Mouse (Mus musculus): ENCODE data around the gene Pitpnm1. TPM values are rescaled to one million over a fixed set of nuclear protein-coding genes. Genes with fewer than 3 reads are reported as not detected.

Pitpnm1 gene
- total and polyA plus RNA-seq, 2 experiments from 2014 or later: 82.9 to 127 TPM

- H3K4me1 ChIP-seq (ENCODE audit: insufficient read depth): peaks cover 8% of the 10 kb centered on the region; the same call in 1 of the 2 replicates
- no peak overlapping the region for H3K4me2 ChIP-seq (ENCODE audit: low read depth)
- TF ChIP-seq CTCF (IDR thresholded peaks at IDR 0.05; ENCODE audit: low read depth): no peak
- peaks cover 9% of the 10 kb centered on the region; the same call in 1 of the 2 replicates for H3K36me3 ChIP-seq (ENCODE audit: insufficient read depth)
- no peak for DNase-seq
- H3K4me3 ChIP-seq (ENCODE audit: low read depth, low read length): no peak overlapping the region
- H3K27ac ChIP-seq (ENCODE audit: low read depth, low read length): no peak overlapping the region
- H3K27me3 ChIP-seq (ENCODE audit: insufficient read depth, low read length): no peaks in the 10 kb centered on the region
- ATAC-seq: no peak
- 83% methylated on average over 5 of the region's 5 CpGs for WGBS
- no peaks in the 10 kb centered on the region for H3K9me3 ChIP-seq (ENCODE audit: low read length)
- no peak overlapping the region for H3K9ac ChIP-seq
These were observed 46.1 kb downstream of the Pitpnm1 start for GRCm38 (mm10) chr19:4145936-4146335.

GRCm38 (mm10) chr19:4146366-4147021 is 46.7 kb downstream of the Pitpnm1 start:
- Histone ChIP-seq H3K4me2 (ENCODE audit: low read depth) (no peak overlapping the region), H3K4me1 (ENCODE audit: insufficient read depth) (peaks cover 8% of the 10 kb centered on the region; the same call in 1 of the 2 replicates), H3K9ac (no peak overlapping the region), H3K27ac (ENCODE audit: low read depth, low read length) (no peak overlapping the region), H3K27me3 (ENCODE audit: insufficient read depth, low read length) (no peaks in the 10 kb centered on the region), H3K9me3 (ENCODE audit: low read length) (no peaks in the 10 kb centered on the region), H3K4me3 (ENCODE audit: low read depth, low read length) (no peak overlapping the region), H3K36me3 (ENCODE audit: insufficient read depth) (peaks cover 10% of the 10 kb centered on the region; the same call in 1 of the 2 replicates)
- 63% methylated on average over 12 of the region's 12 CpGs for WGBS
- no peak for TF ChIP-seq CTCF (IDR thresholded peaks at IDR 0.05; ENCODE audit: low read depth)
- DNase-seq: no peak
- no peak for ATAC-seq

- DNase-seq (no peak), ATAC-seq (no peak)
- no peak overlapping the region for H3K27ac ChIP-seq (ENCODE audit: low read depth, low read length)
- peaks cover 8% of the 10 kb centered on the region; the same call in 1 of the 2 replicates for H3K4me1 ChIP-seq (ENCODE audit: insufficient read depth)
- peaks cover 10% of the 10 kb centered on the region; the same call in 1 of the 2 replicates for H3K36me3 ChIP-seq (ENCODE audit: insufficient read depth)
- WGBS: 52% methylated on average over 3 of the region's 3 CpGs
- H3K4me2 ChIP-seq (ENCODE audit: low read depth): no peak overlapping the region
- H3K9ac ChIP-seq: no peak overlapping the region
- no peaks in the 10 kb centered on the region for H3K27me3 ChIP-seq (ENCODE audit: insufficient read depth, low read length)
- no peak overlapping the region for H3K4me3 ChIP-seq (ENCODE audit: low read depth, low read length)
- H3K9me3 ChIP-seq (ENCODE audit: low read length): no peaks in the 10 kb centered on the region
- no peak for TF ChIP-seq CTCF (IDR thresholded peaks at IDR 0.05; ENCODE audit: low read depth)
These were observed 47.2 kb downstream of the Pitpnm1 start for GRCm38 (mm10) chr19:4147022-4147405.

GRCm38 (mm10) chr19:4147782-4148490 is 48.1 kb downstream of the Pitpnm1 start:
- Histone ChIP-seq H3K36me3 (ENCODE audit: insufficient read depth) (peaks cover 10% of the 10 kb centered on the region; the same call in 1 of the 2 replicates), H3K27ac (ENCODE audit: low read depth, low read length) (peak overlapping the region; percentile 68; the same call in 1 of the 2 replicates), H3K4me3 (ENCODE audit: low read depth, low read length) (peak overlapping the region; percentile 77), H3K27me3 (ENCODE audit: insufficient read depth, low read length) (no peaks in the 10 kb centered on the region), H3K4me2 (ENCODE audit: low read depth) (peak overlapping the region; percentile 79), H3K9ac (peak overlapping the region; percentile 84), H3K9me3 (ENCODE audit: low read length) (no peaks in the 10 kb centered on the region), H3K4me1 (ENCODE audit: insufficient read depth) (peaks cover 8% of the 10 kb centered on the region; the same call in 1 of the 2 replicates)
- no peak for DNase-seq
- WGBS: 32% methylated on average over 9 of the region's 9 CpGs
- no peak for ATAC-seq
- no peak for TF ChIP-seq CTCF (IDR thresholded peaks at IDR 0.05; ENCODE audit: low read depth)

- Histone ChIP-seq H3K4me1 (ENCODE audit: insufficient read depth) (peaks cover 8% of the 10 kb centered on the region; the same call in 1 of the 2 replicates), H3K9ac (peak within 1 kb of the TSS; percentile 84), H3K36me3 (ENCODE audit: insufficient read depth) (peaks cover 13% of the 10 kb centered on the region; the same call in 1 of the 2 replicates), H3K4me3 (ENCODE audit: low read depth, low read length) (peak within 1 kb of the TSS; percentile 77), H3K27me3 (ENCODE audit: insufficient read depth, low read length) (no peaks in the 10 kb centered on the region), H3K4me2 (ENCODE audit: low read depth) (peak within 1 kb of the TSS; percentile 79), H3K9me3 (ENCODE audit: low read length) (no peaks in the 10 kb centered on the region), H3K27ac (ENCODE audit: low read depth, low read length) (peak within 1 kb of the TSS; percentile 68)
- no peak for TF ChIP-seq CTCF (IDR thresholded peaks at IDR 0.05; ENCODE audit: low read depth)
- WGBS: under 1% methylated on average over 33 of the region's 33 CpGs
- ATAC-seq (peak; percentile 96), DNase-seq (peak; percentile 92)
These were observed 48.7 kb downstream of the Pitpnm1 start, which contains the start of gene Coro1b for GRCm38 (mm10) chr19:4148491-4148806. TSS of gene Coro1b (plus strand) at chr19:4148619.

GRCm38 (mm10) chr19:4148819-4149218 is 49.0 kb downstream of the Pitpnm1 start:
- Histone ChIP-seq H3K4me3 (ENCODE audit: low read depth, low read length) (peak overlapping the region; percentile 77), H3K9ac (peak overlapping the region; percentile 84), H3K27ac (ENCODE audit: low read depth, low read length) (peak overlapping the region; percentile 68), H3K36me3 (ENCODE audit: insufficient read depth) (peaks cover 16% of the 10 kb centered on the region; the same call in 1 of the 2 replicates), H3K4me1 (ENCODE audit: insufficient read depth) (peaks cover 8% of the 10 kb centered on the region; the same call in 1 of the 2 replicates), H3K4me2 (ENCODE audit: low read depth) (peak overlapping the region; percentile 79), H3K9me3 (ENCODE audit: low read length) (no peaks in the 10 kb centered on the region), H3K27me3 (ENCODE audit: insufficient read depth, low read length) (no peaks in the 10 kb centered on the region)
- WGBS: 5% methylated on average over 8 of the region's 8 CpGs
- DNase-seq (no peak), ATAC-seq (peak; percentile 34)
- no peak for TF ChIP-seq CTCF (IDR thresholded peaks at IDR 0.05; ENCODE audit: low read depth)

- H3K27me3 ChIP-seq (ENCODE audit: insufficient read depth, low read length): no peaks in the 10 kb centered on the region
- H3K27ac ChIP-seq (ENCODE audit: low read depth, low read length): no peak overlapping the region
- WGBS: 92% methylated on average over 11 of the region's 11 CpGs
- H3K4me1 ChIP-seq (ENCODE audit: insufficient read depth): peaks cover 8% of the 10 kb centered on the region; the same call in 1 of the 2 replicates
- ATAC-seq (no peak), DNase-seq (no peak)
- H3K4me2 ChIP-seq (ENCODE audit: low read depth): peak overlapping the region; percentile 79
- H3K4me3 ChIP-seq (ENCODE audit: low read depth, low read length): peak overlapping the region; percentile 77
- H3K9ac ChIP-seq: peak overlapping the region; percentile 84
- no peaks in the 10 kb centered on the region for H3K9me3 ChIP-seq (ENCODE audit: low read length)
- no peak for TF ChIP-seq CTCF (IDR thresholded peaks at IDR 0.05; ENCODE audit: low read depth)
- peaks cover 16% of the 10 kb centered on the region; the same call in 1 of the 2 replicates for H3K36me3 ChIP-seq (ENCODE audit: insufficient read depth)
These were observed 49.5 kb downstream of the Pitpnm1 start for GRCm38 (mm10) chr19:4149283-4149682.
